Mouse (Mus musculus) lung, postnatal 25 days (tissue): Measurements from ENCODE around the gene Ankmy2.
A peak's percentile ranks its signal among the peaks of the same experiment; 100 is the strongest.

Experiments
- DNase-seq: peaks from one replicate; pipeline ENCODE4 v3.0.0; 2022; ENCODE audit warnings: low spot score

The Ankmy2 gene

DNA sequence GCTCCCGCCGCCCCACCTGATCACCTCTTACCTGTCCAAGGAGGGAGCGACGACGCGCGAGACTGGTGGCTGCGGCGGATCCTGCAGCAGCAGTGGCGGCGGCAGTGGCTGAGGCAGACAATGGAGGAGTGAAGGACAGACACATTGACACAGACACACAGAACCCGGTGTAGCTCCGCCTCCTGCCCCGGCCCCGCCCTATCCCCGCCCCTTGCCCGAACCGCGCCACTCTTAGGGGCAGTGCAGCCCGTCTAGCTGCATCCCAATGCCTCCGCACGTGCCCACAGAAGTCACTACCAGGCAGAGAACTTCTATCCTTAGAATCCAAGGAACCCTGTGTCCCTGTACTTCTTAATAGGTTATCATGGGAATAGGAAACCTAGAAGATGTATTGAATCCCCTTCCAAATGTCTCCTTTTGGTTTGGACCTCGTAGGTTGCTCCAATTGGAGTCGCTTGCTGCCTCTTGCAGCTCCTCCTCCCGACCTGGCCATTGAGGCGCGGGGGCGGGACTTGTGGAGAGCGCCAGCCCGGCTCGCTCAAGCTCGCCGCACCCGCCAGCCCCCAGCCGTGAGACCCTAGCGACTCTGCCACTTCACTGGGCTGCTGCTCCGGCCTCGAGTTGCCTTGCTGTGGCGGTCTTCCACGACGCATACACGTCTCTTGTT lies at the start of gene Ankmy2:
Gene Ankmy2, plus strand, starts transcription at position 478 of the 667 bp plus-strand sequence.
- peak; percentile 91 for DNase-seq

- DNase-seq, result no peak
Observed at GRCm38 (mm10) chr12:36108442-36108841, 48.5 kb upstream of the Ankmy2 start.

GRCm38 (mm10) chr12:36110457-36110856 lies 46.5 kb upstream of the Ankmy2 start:
- no peak for DNase-seq

- DNase-seq, result no peak
Observed at GRCm38 (mm10) chr12:36111110-36111509, 45.8 kb upstream of the Ankmy2 start.

DNA sequence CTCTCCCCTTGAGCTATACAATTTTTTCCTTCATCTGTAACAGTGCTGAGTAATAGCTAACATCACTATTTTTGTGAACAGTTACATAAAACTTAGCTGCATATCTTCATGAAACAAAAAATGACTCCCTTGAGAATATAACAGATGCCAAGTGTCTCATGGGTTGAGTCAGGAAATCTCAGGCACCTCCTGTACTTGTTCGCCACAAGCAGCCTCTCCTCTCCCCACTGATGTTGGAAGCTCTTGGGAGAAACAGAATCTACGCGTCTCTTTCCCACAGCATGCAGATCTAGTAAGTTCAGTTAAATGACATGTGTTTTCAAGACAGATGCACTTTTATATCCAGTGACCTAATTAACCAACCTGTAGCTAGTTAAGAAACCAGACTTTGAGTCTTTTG lies 44.8 kb upstream of the Ankmy2 start:
- DNase-seq, result no peak

GRCm38 (mm10) chr12:36117161-36117560 lies 39.8 kb upstream of the Ankmy2 start:
- no peak for DNase-seq

DNA sequence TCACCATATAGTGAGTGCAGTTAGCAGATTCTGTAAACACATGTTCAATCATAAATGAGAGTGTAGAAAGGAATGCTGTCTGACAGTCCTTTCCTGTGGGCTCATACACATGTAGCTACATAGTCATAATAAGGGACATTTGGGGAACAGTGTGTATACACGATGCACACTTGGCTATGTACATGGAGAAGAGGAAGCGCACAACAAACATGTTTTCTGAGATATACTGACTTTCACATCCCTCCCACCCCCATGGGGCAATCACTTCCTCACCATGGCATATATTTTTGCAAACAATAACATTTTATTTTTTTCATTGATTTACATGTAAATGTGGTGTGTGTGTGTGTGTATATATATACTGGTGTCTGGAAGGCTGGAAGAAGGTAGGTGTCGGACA lies 37.7 kb upstream of the Ankmy2 start:
- no peak for DNase-seq

GRCm38 (mm10) chr12:36126049-36126448 lies 30.9 kb upstream of the Ankmy2 start:
- no peak for DNase-seq

GRCm38 (mm10) chr12:36129826-36130225 lies 27.1 kb upstream of the Ankmy2 start:
- no peak for DNase-seq

DNA sequence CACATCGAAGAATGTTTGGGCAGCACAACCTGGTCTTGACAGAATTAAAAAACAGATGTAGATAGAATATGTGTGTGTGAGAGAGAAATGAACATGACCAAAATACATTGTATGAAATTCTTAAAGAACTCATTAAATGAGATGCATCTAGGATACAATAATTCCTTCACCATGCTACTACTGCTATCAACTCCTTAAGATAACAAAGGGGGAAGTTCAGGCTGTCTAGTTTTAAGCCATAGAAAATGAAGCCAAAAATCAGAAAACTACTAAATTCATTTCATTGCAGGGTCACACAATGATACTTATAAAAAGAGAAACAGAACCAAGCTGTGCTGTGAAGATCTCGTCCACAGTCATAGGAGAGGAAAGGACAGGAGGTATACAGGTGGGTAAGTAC lies 24.7 kb upstream of the Ankmy2 start:
- no peak for DNase-seq

- DNase-seq, result no peak
Observed at GRCm38 (mm10) chr12:36132668-36133067, 24.2 kb upstream of the Ankmy2 start.

- no peak for DNase-seq
Observed at GRCm38 (mm10) chr12:36133547-36133946, 23.4 kb upstream of the Ankmy2 start.

- DNase-seq, result no peak
Observed at GRCm38 (mm10) chr12:36134111-36134510, 22.8 kb upstream of the Ankmy2 start.

DNA sequence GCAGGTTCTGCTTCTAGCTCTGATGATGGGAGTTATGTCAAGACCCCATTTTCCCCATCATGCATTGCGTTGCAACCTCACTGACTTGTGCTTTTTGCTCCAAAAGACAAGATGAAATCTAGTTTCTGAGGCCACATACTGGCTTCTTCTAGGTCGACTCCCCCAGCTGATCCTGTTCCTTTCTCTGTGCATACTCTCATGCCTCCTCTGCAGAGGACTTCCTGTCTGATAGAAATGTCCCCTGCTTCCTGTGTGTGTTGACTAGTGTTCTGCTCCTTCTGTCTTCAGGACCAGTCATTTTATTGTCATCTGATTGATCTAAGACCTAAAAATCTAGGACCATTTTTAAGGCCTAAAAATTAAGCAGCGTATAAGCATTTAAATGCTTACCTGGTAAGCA lies 21.5 kb upstream of the Ankmy2 start:
- DNase-seq, result no peak

- no peak for DNase-seq
Observed at GRCm38 (mm10) chr12:36136285-36136684, 20.6 kb upstream of the Ankmy2 start.

- DNase-seq, result no peak
Observed at GRCm38 (mm10) chr12:36137192-36137591, 19.7 kb upstream of the Ankmy2 start.

DNA sequence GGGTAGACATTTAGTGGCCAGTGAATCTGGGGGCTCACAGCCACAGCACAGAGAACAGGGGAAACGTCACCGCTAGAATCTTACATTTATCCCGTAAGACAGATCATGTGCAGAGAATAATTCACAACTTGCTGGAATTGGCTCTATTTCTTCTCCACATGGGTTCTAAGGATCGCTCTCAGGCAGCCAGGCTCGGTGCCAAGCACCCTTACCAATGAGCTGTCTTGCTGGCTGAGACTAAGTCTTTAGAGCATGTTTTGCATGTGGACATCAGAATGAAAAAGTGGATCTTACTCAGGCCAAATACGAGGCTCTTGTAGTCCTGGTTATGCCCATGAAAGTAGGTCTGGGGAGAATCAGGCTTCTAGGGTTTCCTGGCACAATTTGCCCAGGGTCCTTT lies 16.5 kb upstream of the Ankmy2 start:
- no peak for DNase-seq

GRCm38 (mm10) chr12:36146230-36147011 lies 10.5 kb upstream of the Ankmy2 start:
- no peak for DNase-seq

DNA sequence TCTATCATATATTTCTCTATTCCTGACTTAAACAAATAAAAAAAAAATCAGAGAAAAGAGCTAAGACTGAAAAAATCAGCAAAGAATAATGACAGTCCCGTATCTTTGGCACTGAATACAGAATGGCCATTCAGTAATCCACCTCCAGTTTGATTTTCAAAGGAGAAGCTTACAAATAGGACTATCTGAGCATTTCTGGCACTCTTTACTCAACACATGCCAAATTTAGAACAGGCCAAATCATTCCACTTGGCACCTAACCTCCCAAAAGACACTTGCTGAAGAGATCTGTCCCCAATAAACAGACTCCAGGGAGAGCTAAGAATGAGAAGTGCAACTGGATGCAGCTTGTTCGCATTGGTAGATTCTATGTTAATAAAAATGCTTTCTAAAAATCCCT lies 6.6 kb upstream of the Ankmy2 start:
- no peak for DNase-seq

DNA sequence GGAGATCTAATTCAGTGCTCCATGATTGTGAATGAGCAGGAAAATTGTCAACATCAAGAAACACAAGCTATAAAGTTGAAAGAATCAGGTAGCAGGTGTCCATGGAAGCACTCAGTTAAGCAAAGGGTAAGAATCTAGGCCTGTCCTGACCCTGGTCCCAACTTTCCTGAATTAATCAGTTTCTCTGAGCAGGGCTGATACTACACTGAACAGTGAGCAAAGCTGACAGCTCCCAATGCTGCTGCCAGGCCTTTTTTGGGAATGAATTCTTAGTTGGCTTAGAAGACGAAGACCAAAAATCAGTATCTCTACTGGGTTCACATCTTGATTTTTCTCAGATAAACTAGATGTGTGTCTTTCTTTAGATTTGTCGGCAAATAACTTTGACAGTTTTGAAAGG lies 6.2 kb upstream of the Ankmy2 start:
- DNase-seq, result no peak

DNA sequence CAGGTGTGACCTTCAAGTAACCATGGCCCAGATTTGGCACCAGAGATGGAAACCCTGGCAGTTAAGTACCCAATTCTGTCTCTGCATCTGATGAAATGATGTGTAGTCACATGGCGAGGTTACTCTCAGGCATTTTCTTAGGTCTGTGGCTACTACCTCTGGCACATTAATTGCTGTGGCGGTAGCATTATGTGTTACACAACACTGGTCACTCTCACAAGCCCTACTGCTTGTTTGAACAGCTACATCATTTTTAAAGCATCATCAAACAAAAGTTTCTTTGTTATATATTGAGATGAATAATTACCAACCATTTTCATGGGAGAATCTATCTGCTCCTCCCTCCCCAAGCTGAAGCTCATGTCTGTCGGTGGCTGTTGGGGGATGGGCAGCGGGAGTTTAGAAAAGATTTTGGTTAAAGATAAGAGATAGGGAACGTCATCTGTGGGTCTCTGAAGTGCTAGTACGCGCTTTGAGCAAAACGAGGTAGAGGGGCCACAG lies 1.7 kb upstream of the Ankmy2 start:
- DNase-seq, result no peak

DNA sequence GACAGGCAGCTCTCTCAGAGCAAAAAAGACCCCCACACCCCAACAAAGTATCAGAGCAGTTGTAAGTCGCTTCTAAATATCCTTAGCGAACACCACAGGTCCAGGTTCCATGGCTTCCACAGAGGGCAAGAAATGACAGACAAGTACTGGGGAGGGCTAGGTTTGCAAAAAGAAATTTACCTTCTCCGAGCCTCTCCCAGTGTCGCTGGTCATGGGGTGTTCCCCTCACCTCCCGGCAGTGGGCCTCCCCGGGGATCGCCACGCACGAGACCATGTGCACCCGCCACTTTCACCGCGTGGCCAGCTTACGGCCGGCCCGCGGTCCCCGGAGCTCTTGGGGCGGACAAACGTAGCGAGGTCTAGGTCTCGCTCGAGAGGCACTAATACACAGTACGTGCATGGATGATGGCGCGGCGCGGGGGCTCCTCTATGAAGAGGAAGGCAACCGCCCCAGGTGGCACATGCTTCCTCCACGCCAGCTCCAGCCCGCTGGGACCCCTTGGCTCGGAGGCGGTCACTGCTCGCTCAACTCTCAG lies 745 bp upstream of the Ankmy2 start:
- no peak for DNase-seq

- DNase-seq, result peak; percentile 56
Observed at GRCm38 (mm10) chr12:36157304-36157637, 357 bp downstream of the Ankmy2 start.
